Mouse (Mus musculus) fibroblast of lung, adult 2 months (primary cell): ENCODE measurements at regions not wholly inside any gene's neighbourhood (a gene's known extent, or its start where the extent isn't known, plus 50 kb on each side); places are given as distances from the start of the nearest gene placed in this dataset.

Source experiments
- DNase-seq: peaks from one replicate; pipeline ENCODE4 v3.0.0-alpha.2; 2011; ENCODE audit warnings: low read depth

GRCm38 (mm10) chr14:99521954-99522523 lies 223.5 kb downstream of the Klf5 start:
- DNase-seq: no peak

DNA sequence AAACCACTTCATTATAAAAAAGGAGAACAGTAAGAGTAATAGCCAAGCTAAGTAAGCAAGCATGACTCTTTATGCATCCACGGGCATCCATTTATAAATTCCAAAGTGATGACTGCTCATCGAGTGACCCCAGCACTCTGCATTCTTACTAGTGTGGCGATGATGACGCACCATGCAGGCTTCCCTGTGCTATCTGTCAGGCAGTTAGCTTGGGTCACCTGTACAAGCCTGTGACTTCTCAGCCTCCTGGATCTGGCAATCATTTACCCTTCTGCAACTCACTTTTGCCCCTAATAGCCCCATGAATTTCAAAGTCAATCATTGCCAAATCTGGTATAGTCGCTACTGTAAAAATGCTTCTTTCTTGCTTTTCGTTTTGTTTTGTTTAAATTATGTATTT lies 237.3 kb downstream of the Klf5 start:
- no peak for DNase-seq

GRCm38 (mm10) chr14:99537286-99537685 lies 238.8 kb downstream of the Klf5 start:
- no peak for DNase-seq

DNA sequence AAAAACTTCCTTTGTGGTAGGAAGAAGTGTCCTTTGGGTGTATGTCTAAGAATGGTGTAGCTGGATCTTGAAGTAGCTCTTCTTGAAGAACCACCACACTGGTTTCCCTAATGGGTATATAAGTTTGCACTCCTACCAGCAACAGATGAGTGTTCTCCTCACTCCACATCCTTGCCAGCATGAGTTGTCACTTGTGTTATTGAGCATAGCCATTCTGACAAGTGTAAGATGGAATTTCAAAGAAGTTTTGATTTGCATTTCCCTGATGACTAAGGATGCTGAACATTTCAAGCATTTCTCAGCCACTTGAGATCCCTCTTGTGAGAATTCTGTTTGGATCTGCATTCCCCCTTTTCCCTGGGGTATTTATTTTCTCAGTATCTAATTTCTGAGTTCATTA lies 243.2 kb downstream of the Klf5 start:
- no peak for DNase-seq

DNA sequence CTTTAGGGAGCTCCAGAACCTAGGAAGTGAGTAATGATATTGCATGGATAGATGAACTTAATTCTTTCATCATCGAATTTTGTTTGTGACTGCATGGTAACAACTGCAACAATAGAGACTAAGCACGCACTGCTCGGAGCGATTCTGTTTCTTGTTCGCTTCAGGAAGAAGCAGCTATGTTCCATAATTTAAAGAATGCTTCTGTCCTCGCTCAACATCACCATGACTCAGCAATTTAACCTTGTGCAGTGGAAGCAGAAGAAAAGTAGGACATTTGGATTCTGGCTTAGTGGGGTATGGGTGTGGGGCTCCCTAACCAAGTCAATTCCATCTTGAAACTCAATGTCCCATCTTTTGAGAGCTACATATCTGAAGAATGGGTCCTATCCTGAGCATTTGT lies 249.4 kb downstream of the Klf5 start:
- no peak for DNase-seq

- peak; percentile 11 for DNase-seq
Measured at GRCm38 (mm10) chr14:99548363-99549248, 250.1 kb downstream of the Klf5 start.

GRCm38 (mm10) chr14:99564024-99564423 lies 265.5 kb downstream of the Klf5 start:
- no peak for DNase-seq

GRCm38 (mm10) chr14:99574146-99574545 lies 275.7 kb downstream of the Klf5 start:
- DNase-seq: no peak

GRCm38 (mm10) chr14:99578665-99579064 lies 280.2 kb downstream of the Klf5 start:
- peak; percentile 48 for DNase-seq

DNA sequence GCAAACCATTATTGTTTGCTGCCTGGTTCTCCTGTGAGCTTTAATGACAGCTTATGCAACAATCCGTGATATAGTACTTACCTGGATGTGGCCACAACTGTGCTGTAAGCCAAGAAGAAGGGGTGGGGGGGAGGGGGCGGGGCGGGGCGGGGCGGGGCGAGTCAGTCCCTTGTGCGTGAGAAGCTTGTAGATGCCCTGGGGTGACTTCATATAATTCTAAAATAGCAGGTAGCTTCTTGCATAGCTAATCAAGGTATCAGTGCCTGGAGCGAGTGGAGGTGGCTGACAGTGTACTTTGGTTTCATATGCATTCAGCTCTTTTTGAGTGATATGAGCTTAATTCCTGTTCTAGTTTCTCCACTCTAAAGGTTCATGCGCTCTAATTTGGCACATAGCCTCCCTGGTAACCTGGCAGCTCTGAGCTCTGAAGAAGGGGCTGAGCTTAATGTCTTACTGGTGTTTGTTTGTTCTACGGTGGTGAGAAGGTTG lies 280.8 kb downstream of the Klf5 start:
- DNase-seq: no peak

GRCm38 (mm10) chr14:99579765-99580266 lies 281.3 kb downstream of the Klf5 start:
- DNase-seq: no peak

DNA sequence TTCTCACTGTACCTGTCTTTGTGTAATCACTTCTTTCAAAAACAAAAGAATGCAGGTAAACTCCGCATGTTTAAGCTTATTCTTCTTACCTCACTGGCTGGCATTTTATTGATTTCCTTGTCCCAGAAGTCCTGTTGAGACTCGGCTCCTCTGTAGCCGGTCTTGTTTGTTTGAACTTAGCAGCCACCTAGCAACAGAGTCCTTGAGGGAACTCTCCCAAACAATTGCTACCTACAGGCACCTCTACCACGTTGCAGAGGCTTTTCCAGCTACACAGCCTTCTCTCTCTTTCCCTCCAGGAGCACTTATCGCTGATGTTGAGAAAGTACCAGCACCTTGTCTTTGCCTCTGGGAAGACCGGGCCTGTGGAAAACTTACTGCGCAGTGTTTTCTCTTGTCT lies 285.7 kb downstream of the Klf5 start:
- no peak for DNase-seq

- DNase-seq: no peak
Measured at GRCm38 (mm10) chr14:99586029-99586428, 287.5 kb downstream of the Klf5 start.

DNA sequence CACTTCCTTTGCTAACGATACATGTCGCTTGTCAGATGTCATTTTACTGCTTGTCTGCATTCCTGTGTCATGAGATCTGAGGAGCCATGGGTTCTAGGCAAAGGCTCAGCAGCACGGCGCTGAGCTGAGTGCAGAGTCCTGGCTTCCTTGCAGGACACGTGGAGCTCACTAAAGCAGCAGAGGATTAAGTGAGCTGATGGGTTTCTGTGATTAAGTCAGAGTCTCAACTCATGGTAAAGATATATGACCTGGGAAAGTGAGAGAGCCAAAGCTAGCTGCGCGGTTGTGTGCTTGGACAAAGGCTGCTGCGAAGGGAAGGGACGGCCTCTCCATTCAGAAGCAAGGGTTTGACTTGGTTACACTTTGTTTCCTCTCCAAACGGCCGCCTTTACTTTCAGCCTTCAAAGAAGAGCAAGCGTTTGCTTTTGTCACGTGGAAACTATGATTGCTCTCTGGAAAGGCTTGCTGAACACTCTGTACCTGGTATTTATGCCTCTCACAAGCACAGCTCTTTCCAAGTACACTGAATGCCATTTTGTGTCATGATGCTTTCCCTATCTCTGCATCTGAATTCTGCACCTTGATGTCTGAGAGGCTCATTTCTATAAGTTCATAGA lies 292.5 kb downstream of the Klf5 start:
- no peak for DNase-seq

DNA sequence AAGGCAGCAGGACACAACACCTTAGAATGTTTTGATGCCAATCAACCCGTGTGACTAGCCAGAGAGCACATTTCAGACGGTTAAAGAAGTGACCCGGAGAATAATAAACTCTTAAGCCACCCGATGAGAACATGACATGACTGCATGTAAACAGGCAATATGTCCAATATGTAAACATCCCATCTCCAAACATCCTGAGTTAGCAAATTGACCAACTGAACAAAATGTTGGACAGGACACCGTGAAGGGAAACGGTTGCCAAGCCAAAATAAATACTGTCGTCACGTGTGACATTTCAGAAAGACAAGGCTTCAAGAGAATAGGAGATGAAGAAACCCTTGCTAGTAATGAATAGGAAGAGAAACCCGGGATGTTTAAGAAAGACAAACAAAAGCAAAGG lies 294.4 kb downstream of the Klf5 start:
- no peak for DNase-seq

GRCm38 (mm10) chr14:99593864-99594263 lies 295.4 kb downstream of the Klf5 start:
- DNase-seq: no peak

DNA sequence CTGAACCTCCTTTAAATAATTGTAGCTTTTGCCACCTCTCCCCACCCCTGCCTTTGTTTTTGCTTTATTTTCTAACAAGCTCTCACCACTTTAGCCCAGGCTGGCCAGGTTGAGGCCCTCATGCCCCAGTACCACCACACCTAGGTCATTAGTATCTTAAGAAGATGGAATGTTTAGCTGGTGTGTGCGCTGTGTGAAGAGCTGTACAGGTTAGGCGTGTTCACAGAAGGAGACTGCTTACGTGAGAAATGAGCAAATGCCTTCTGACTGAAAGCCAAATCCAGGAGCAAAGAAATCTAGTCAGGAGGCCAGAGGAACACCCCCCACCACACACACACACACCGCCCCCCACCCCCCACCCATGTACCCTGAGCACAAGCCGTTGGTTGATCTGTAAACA lies 303.4 kb downstream of the Klf5 start:
- DNase-seq: no peak

GRCm38 (mm10) chr14:99603257-99603656 lies 304.8 kb downstream of the Klf5 start:
- no peak for DNase-seq

DNA sequence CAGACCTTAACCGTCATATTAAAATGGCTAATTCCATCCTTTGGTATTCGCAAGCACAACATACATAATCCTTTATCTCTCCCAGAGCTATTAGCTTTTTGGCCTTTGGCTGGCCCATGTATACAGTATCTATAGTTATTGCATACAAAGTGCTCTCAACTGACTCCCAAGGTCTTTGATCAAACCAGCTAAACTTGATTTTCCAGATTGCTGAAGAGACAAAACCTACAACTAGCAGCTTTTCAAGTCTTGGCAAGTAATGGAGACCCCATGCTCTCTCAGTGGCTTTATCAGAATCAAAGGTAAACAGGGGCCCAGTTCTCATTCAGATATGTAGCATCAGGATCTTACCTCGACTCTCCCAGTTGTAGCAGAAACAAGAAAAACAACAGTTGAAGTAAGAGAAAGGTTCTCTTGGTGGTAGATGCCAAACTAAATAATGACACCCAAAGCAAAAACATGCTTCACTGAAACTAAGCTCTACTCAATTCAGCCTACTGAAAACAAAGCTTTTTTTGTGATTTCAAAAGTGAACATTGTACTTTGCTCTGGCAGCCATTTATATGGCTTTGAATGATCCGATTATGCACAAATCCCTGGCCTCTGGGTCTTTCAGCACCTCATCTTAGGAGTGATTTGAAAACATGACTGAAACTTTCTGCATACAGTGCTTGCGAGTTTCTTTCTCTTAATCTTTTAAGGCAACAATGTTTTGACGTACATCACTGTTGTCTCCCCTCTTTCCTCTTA lies 307.0 kb downstream of the Klf5 start:
- DNase-seq: peak; percentile 44

DNA sequence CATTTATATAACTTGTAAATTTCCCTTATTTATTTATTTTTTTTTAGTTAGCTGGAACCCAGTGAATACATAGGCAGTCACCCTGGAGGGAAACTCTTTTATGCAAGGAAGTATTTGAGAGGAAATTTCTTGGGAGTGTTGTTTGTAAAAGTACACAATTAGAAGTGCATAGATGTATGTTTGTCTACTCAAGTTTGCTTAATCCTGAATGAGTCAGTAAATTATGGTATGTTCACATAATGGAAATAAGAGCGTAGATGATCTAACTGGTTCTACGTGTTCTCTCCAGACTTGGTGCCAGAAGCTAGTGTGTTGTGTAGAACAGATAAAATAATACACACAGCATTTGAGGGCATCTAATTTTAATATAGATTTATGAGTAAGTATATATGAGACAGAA lies 310.5 kb downstream of the Klf5 start:
- no peak for DNase-seq

GRCm38 (mm10) chr14:99611435-99611834 lies 312.9 kb downstream of the Klf5 start:
- DNase-seq: no peak

- DNase-seq: no peak
Measured at GRCm38 (mm10) chr14:99612114-99612513, 313.6 kb downstream of the Klf5 start.
